Mouse (Mus musculus) bone marrow, adult 2 months (tissue): ENCODE results near the gene Smagp.

Experiments
- CTCF ChIP-seq: fragments of 200-500 bp; IDR thresholded peaks from 2 replicates; pipeline ENCODE4 v1.5.1; 2011; ENCODE audit warnings: low read length, control low read depth; ENCODE audit not compliant: control insufficient read depth, insufficient read depth
- POLR2A ChIP-seq: fragments of 200-500 bp; IDR thresholded peaks from 2 replicates; pipeline ENCODE4 v1.6.1; 2011; ENCODE audit warnings: low read depth, mild to moderate bottlenecking, control low read depth, low read length, borderline replicate concordance; ENCODE audit not compliant: control insufficient read depth

DNA sequence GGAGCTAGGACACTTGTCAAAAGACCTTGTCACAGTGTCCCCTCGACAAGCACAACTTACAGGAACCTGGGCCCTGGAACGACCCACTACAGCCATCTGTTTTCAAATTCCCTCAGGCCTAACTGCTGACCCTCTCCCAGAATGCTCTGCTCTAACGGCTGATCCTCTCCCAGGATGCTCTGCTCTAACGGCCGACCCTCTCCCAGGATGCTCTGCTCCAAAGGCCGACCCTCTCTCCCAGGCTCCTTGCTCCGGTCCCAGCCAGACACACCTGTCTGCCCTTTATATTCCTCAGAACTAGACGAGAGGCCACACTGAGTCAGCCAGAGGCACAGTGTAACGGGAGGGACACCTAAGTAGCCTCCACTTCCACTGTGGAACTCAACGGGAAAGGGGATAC, 56.6 kb downstream of the Smagp start:
- TF ChIP-seq CTCF, result no peak
- no peak for TF ChIP-seq POLR2A
